Mouse (Mus musculus) E14TG2a.4 (cell line): ENCODE results near the gene Mpg.

Experiments
- CTCF ChIP-seq: conservative IDR thresholded peaks from 2 replicates; pipeline ENCODE4 v1.5.1; 2014; ENCODE audit warnings: low read length
- NANOG ChIP-seq: IDR thresholded peaks from 2 replicates; pipeline ENCODE4 v1.6.1; 2014; ENCODE audit warnings: borderline replicate concordance, low read length, mixed read lengths
- POU5F1 ChIP-seq: IDR thresholded peaks from 2 replicates; pipeline ENCODE4 v1.6.1; 2014; ENCODE audit warnings: low read length, borderline replicate concordance

- TF ChIP-seq CTCF: no peak
- TF ChIP-seq NANOG: no peak
- no peak for TF ChIP-seq POU5F1
Measured at GRCm38 (mm10) chr11:32190603-32191110, 35.6 kb upstream of the Mpg start.
